Mouse (Mus musculus): ENCODE measurements around the gene Ly6g5b.

Ly6g5b gene

DNA sequence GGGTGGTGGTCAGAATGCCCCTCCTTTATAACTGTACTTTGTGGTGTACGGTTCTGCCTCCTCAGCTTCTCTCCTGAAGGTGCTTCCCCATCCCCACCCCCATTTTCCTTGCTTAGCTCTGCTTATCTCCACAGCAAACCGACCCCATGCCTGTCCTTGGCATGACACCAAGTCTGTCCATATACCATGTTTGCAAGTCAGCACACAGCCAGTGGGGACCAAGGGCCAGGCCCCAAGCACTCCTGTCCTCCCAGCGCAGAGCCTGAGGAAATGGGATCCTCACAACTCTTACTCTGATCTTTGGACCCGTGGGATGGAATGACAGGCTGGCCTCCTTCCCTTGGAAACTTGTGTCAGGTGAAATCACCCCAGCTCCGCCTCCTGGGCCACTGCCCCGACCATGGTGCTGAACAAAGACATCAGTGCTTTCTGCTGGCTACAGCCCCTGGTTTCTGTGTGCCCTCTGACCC, 12.0 kb downstream of the Ly6g5b start:
- no peak for DNase-seq

DNA sequence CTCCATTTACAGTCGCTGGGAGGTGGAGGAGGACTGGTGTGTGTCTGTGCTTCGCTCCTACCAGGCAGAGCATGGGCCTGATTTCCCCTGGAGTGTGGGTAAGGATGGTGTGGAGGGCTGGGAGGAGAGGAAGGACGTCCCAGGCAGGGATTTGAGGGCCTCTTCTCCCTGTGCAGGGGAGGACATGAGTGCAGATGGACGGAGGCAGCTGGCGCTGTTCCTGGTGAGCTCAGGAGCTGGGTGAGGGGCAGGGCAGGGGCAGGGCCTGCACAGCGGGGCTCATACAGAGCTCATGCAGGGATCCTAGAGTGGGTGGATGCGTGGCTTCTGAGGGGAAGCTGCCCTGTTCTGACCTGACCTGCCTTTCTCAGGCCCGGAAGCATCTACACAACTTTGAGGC, 12.9 kb downstream of the Ly6g5b start:
- DNase-seq = no peak

DNA sequence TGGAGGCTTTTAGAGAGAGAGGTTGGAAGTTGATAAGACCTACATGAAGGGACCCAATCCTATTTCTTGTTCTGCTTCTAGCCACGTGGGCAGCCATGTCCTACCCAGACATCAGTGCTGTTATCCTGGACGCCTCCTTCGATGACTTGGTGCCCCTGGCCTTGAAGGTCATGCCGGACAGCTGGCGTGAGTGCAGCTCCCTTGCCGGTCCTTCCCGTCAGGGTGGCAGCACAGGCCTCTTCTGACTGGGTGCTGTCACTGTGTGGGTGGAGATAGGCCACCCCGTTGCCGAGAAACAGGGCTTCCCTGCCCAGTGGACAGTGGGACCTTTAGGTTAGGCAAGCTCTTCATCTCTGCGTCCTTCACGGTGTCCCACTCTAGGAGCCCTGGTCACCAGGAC, 14.1 kb downstream of the Ly6g5b start:
- DNase-seq = no peak

- no peak for DNase-seq
Measured at GRCm38 (mm10) chr17:35100196-35100765, 14.9 kb downstream of the Ly6g5b start.

GRCm38 (mm10) chr17:35097164-35097655, 18.0 kb downstream of the Ly6g5b start:
- DNase-seq = no peak

DNA sequence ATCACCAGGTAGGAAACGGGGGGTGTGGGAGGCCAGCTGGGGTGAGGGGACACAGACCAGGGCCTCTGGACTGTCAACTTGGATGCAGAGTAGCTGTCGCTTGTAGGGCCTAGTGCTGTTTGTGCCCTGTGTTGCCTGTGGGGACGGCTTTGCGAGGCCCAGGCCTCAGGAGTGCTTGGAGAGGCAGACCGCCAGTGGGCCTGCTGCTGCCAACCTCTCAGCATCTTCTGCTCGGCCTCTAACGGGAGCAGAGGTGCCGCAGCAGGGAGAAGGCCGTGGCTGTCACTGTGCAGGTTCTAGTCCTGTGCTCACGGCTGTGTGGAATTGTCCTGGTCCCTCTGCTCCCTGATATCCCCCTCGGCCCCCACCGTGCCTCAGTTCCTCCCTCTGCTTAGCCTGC, 18.6 kb downstream of the Ly6g5b start:
- DNase-seq = no peak

GRCm38 (mm10) chr17:35094475-35095365, 20.5 kb downstream of the Ly6g5b start:
- DNase-seq = no peak

DNA sequence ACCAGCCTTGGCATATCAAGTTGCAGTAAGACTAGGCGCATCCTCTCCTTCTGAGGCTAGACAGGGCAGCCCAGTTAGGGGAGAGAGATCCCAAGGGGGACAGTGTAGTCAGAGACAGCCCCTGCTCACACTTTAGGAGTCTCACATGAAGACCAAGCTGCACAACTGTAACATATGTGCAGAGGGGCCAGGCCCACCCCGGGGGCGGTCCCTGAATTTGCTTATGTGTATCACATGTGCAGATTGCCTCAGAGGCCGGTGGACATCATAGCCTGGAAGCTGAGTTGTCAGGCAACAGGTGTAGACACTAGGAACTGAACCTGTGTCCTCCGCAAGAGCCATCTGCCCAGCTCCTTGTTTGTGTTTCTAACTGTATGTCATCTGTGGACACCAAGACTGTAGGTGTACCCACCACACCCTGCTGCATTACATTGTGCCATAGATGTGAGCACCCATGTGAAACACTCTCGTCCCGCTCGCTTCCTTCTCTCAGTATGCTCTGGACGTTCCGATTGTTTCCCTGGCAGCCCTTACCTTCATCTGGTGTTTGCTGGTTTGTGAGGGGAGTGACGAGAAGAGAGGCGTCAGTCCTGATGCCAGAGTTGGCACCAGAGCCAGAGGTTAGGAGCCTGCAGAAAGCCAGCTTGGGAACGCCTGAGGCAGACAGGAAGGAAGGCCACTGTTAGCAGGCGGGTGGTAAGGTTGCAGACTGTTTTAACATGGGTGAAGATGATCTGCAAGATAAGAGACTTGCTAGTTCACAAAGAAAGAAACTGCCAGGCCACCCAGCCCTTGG, 22.6 kb downstream of the Ly6g5b start:
- no peak for DNase-seq

DNA sequence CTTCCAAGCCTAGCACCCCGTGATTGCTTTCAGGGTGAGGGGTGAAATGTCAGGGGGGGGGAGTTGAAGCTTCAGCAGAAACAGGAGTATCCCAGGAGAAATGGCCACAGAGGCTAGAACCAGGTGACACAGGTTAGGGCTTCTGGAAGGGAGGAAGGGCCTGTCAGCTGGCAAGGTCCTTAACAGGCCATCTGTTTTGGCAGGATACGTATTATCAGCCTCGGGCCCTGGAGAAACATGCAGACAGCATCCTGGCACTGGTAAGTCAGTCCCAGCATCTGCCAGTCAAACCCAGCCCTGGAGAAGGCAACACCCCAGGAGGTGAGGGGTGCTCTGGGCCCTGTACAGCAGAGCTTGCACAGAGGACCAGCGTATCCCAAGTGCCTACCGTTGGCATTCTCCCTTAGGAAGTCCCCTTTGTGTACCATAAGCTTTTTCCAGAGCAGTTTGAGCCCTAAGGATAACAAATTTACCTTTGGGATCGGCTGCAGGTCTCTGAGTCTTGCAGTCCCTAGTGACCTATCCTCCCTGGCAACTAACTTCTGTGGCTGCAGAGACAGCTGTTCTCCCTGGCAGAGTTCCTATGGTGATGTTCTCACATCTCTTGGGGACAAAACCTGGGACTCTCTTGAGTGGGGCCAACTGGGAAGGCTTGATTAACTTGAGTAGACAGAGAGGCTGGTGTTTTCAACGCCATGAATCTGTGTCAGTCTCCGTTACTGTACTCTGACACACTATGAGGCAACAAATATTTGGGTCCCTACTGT, 24.9 kb downstream of the Ly6g5b start:
- no peak for DNase-seq

DNA sequence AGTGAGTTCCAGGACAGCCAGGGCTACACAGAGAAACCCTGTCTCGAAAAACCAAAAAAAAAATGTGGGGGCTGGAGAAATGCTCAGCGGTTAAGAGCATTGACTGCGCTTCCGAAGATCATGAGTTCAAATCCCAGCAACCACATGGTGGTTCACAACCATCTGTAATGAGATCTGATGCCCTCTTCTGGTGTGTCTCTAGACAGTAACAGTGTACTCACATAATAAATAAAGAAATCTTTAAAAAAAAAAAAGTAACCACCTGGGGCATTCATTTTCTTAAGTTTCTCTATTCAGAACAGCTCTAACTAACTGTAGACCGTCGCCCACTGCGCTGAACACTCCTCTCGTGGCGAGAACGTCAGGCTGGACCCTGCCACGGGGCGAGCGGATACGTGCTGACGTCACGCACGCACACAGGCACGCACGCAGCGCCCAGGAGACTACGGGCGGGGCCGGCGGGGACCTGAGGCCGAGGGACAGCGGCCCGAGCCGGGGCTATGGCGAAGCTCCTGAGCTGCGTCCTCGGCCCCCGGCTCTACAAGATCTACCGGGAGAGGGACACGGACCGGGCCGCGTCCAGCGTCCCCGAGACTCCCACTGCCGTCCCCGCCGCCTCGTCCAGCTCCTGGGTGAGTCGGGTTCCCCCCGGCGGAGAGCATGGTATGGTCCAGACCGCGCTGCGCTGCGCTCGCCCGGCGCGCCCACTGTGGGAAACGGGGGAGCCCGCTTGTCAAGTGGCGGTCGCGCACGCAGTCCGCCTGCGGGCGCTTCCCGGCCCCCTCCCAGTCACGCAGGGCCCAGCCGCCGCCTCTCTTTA, 26.2 kb downstream of the Ly6g5b start, which contains the start of gene Abhd16a:
Gene Abhd16a (plus strand): TSS at position 439 of the 820 bp plus-strand sequence.
- peak; percentile 97 for DNase-seq

DNA sequence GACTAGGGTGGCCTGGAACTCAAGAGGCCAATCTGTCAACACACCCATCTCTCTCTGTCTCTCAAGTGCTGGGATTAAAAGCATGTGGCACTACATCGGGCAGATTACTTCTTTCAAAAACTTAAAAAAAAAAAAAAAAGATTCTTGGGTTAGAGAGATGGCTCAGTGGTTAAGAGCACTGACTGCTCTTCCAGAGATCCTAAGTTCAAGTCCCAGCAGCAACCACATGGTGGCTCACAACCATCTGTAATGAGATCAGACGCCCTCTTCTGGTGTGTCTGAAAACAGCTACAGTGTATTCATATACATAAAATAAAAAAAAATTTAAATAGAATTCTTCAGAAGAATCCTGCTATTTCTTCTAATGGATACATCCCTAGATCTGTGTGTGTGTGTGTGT, 27.1 kb downstream of the Ly6g5b start:
- DNase-seq = no peak

DNA sequence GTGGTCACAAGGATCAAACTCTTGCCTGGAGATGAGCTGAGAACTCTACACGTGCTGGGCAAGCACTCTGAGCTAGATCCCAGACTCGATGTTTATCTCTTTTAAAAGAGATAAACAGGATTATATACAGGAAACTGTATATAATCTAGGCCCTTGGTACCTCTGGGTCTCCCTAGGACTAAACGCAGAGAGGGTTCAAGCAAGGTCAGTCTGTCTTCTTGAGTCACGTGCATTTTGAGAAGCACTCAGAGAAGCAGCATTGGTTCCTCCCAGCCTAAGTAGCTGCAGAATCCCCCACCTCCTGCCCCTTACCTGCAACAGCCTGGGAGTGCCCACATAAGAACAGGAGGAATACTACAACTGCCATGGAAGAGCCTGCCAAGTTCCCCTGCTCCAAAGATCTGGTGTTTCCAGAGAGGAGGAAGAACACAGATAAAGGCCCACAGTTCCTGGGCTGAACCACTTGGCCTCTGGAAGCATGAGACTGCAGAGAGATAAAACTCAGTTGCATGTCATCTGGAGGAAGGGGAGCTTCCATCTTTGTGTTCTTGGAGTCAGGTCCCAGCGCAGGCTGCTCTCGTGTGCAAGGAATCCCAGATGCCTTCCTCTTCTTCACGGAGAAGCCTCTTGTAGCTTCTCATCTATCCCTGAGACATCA, 29.9 kb downstream of the Ly6g5b start, which contains the start of gene Ly6g6f:
Gene Ly6g6f (minus strand): TSS at position 403 of the 658 bp plus-strand sequence.
- no peak for DNase-seq

GRCm38 (mm10) chr17:35083929-35084497, 31.2 kb downstream of the Ly6g5b start:
- DNase-seq = no peak

- no peak for DNase-seq
Measured at GRCm38 (mm10) chr17:35082841-35083576, 32.2 kb downstream of the Ly6g5b start.

DNA sequence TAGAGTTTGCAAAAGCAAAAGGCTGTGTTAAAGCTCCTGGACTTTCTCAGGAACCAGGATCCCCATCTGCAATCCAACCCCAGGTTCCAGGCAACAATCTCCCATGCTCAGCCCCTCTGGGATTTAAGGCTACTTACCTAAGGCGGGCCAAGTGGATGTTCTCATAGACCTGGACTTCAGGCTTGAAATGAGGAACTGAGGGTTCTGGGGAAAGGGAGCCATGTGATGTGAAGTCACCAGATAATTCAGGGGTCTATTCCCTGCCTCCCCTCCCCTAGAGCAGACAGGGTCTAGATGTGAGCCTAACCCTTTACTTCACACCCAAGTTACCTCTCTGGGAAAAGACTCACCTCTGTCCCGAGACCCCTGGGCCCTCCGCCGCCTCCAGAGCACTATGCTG, 34.5 kb downstream of the Ly6g5b start:
- no peak for DNase-seq

DNA sequence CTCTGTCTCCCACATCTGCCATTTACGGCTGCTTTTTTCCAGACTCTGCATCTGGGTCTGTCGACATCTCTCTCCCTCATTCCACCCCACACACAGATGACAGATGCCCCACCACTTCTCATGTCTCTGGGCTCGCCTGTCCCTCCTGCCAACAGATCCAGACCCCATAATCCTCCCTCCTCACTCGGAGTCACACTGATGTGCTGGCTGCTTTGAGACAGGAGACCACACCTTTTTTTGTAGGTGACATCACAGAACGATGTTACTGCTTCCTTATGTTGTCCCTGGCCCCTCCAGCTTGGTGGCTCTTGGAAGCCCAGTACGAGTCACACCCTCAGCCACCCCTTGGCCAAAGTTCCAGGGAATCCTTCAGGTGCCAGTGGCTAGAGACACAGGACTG, 35.0 kb downstream of the Ly6g5b start:
- no peak for DNase-seq

- DNase-seq = no peak
Measured at GRCm38 (mm10) chr17:35079778-35080177, 35.5 kb downstream of the Ly6g5b start.

GRCm38 (mm10) chr17:35077786-35078233, 37.4 kb downstream of the Ly6g5b start, which contains the start of gene Ly6g6d:
Ly6g6d (minus strand) TSS chr17:35078065.
- DNase-seq = peak; percentile 69

DNA sequence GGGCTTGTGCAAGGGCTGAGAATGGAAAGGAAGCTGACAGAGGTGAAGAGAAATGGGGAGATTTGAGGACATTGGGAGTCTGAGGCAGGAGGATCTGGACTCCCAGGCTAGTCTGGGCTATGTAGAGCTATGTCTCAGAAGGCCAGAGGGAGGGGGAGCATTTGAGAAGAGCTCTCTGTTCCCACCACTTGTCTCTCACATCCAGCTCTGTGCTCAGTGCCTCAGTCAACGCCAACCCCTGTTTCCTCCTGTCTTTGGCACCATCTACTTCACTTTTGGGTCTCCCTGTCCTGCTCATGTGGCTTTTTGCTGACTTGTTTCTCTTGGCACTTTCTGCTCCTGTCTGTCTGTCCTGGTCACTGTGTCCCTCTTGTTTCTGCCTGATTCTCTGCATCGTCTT, 37.9 kb downstream of the Ly6g5b start:
- DNase-seq = no peak

Data from retina, postnatal 1 day (tissue).